Mouse (Mus musculus) activated CD4-positive, CD25-positive, alpha-beta regulatory T cell, adult 9 weeks (primary cell): Measurements from ENCODE around the gene Xpnpep3. TPM values are rescaled to one million over a fixed set of nuclear protein-coding genes. Genes with fewer than 3 reads are reported as not detected.

Source experiments
- polyA plus RNA-seq: library from polyadenylated mRNA; unstranded; fragments of 100-300 nt; shearing (Covaris generic); gene quantifications from one replicate; pipeline ENCODE4 v1.2.1, GENCODE M21; 2017

Gene Xpnpep3
- polyA plus RNA-seq, result 9.7 TPM

GRCm38 (mm10) chr15:81399638-81400315, at the start of gene Xpnpep3, which contains the start of gene St13:
Xpnpep3 (plus strand) TSS chr15:81400138.
St13 (minus strand) TSS chr15:81400077.

GRCm38 (mm10) chr15:81360345-81361021, 39.5 kb upstream of the Xpnpep3 start, which contains the start of gene Slc25a17:
Slc25a17 (minus strand) TSS chr15:81360812.

DNA sequence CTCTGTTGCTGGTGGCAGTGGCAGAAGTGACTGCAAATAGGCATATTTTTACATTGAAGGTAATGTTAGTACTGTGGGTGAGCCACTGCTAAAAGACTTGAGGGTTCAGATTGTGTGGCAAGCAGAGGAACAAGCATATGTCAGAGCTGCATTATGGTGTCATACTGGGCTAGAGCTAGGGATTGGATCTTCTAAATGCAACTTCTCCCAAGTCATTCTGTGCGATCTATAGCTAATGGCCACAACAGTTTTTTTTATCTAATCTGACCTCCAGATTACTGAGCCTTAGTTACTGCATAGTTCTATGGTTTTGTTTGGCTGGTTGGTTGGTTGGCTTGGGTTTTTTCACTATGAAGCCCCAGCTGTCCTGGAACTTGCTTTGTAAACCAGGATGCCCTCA, 8.3 kb downstream of the Xpnpep3 start, which contains the start of gene Dnajb7:
Gene Dnajb7, minus strand, starts transcription at position 101 of the 400 bp plus-strand sequence.

GRCm38 (mm10) chr15:81465901-81466737, 66.2 kb downstream of the Xpnpep3 start, which contains the start of gene Rbx1:
Rbx1 (plus strand) TSS chr15:81466296.

Other genes with a start within 250 kb of the Xpnpep3 start
- gene Mrtfa, start 209.4 kb upstream of the Xpnpep3 start, polyA plus RNA-seq, result 113 TPM
- gene Mchr1, start 164.6 kb upstream of the Xpnpep3 start, polyA plus RNA-seq, result not detected
- gene Slc25a17, start 39.3 kb upstream of the Xpnpep3 start, polyA plus RNA-seq, result 63.8 TPM
- gene St13, start 61 bp upstream of the Xpnpep3 start, polyA plus RNA-seq, result 189 TPM
- gene Dnajb7, start 8.2 kb downstream of the Xpnpep3 start, polyA plus RNA-seq, result 0.73 TPM
- 361 TPM for gene Rbx1, start 66.2 kb downstream of the Xpnpep3 start, polyA plus RNA-seq
- gene Ep300, start 185.2 kb downstream of the Xpnpep3 start, polyA plus RNA-seq, result 33.8 TPM